Mouse (Mus musculus) small intestine, adult 2 months (tissue): ENCODE data around the gene Ltb. TPM values are rescaled to one million over a fixed set of nuclear protein-coding genes. Genes with fewer than 3 reads are reported as not detected.

Experiments used
- H3K27ac ChIP-seq: fragments of 200-500 bp; 2 replicates; pipeline ENCODE4 v1.5.1; 2012; ENCODE audit warnings: low read depth, low read length, control low read depth, inconsistent platforms; ENCODE audit not compliant: insufficient read depth
- H3K27me3 ChIP-seq: fragments of 200-500 bp; 2 replicates; pipeline ENCODE4 v1.6.1; 2012; ENCODE audit warnings: mild to moderate bottlenecking, moderate library complexity, low read length, inconsistent platforms; ENCODE audit not compliant: control insufficient read depth, insufficient read depth
- H3K36me3 ChIP-seq: fragments of 200-500 bp; 2 replicates; pipeline ENCODE4 v1.6.1; 2012; ENCODE audit warnings: mild to moderate bottlenecking, low read length, control low read depth, inconsistent platforms; ENCODE audit not compliant: control insufficient read depth, insufficient read depth
- H3K4me1 ChIP-seq: fragments of 200-500 bp; 2 replicates; pipeline ENCODE4 v1.6.1; 2012; ENCODE audit warnings: low read length, inconsistent platforms, mixed read lengths; ENCODE audit not compliant: control insufficient read depth, insufficient read depth, insufficient read length
- H3K4me3 ChIP-seq: fragments of 200-500 bp; 2 replicates; pipeline ENCODE4 v1.5.1; 2012; ENCODE audit warnings: low read depth, mild to moderate bottlenecking, control low read depth, inconsistent platforms, low read length, moderate library complexity
- CTCF ChIP-seq: fragments of 200-500 bp; IDR thresholded peaks from 2 replicates; pipeline ENCODE4 v1.5.1; 2012; ENCODE audit warnings: low read depth, mild to moderate bottlenecking, control low read depth, inconsistent platforms, low read length, moderate library complexity, mixed read lengths; ENCODE audit not compliant: insufficient replicate concordance, insufficient read length; ENCODE audit errors: extremely low read depth
- POLR2A ChIP-seq: fragments of 200-500 bp; IDR thresholded peaks from 2 replicates; pipeline ENCODE4 v1.6.1; 2012; ENCODE audit warnings: low read depth, mild to moderate bottlenecking, control low read depth, inconsistent platforms, low read length, moderate library complexity
- WGBS: fragments of 180-500 bp; shearing (Covaris S2); methylation state at CpG from one replicate; pipeline ENCODE4 v1.1.7; 2018; 5-methylcytosine and 5-hydroxymethylcytosine counted together
- polyA plus RNA-seq: library from polyadenylated mRNA; depleted of rRNA; stranded (reverse); fragments of >200 nt; gene quantifications from 2 replicates; pipeline ENCODE4 v1.2.3, GENCODE M21; 2012; rRNA removed

Gene Ltb
- polyA plus RNA-seq: 26.2 and 32.9 TPM in 2 replicates

- H3K36me3 ChIP-seq: no peaks in the 10 kb centered on the region
- H3K27ac ChIP-seq: peak within 1 kb of the TSS; percentile 46
- peak within 1 kb of the TSS; percentile 77 for H3K4me3 ChIP-seq
- H3K4me1 ChIP-seq: peaks cover 10% of the 10 kb centered on the region
- 52% methylated on average over 28 of the region's 28 CpGs for WGBS
- TF ChIP-seq POLR2A: no peak
- TF ChIP-seq CTCF: no peak
- H3K27me3 ChIP-seq: no peaks in the 10 kb centered on the region
Measured at GRCm38 (mm10) chr17:35193881-35194843, at the start of gene Ltb. Ltb (plus strand) TSS chr17:35194439.

- no peak overlapping the region for H3K27ac ChIP-seq
- no peaks in the 10 kb centered on the region for H3K27me3 ChIP-seq
- WGBS: 80% methylated on average over 5 of the region's 5 CpGs
- H3K36me3 ChIP-seq: peaks cover 90% of the 10 kb centered on the region
- no peak overlapping the region for H3K4me3 ChIP-seq
- TF ChIP-seq CTCF (no peak), POLR2A (no peak)
- H3K4me1 ChIP-seq: no peaks in the 10 kb centered on the region
Measured at GRCm38 (mm10) chr17:35146139-35146538, 48.1 kb upstream of the Ltb start.

- TF ChIP-seq POLR2A (no peak), CTCF (no peak)
- Histone ChIP-seq H3K27me3 (no peaks in the 10 kb centered on the region), H3K36me3 (peaks cover 89% of the 10 kb centered on the region), H3K4me1 (no peaks in the 10 kb centered on the region), H3K4me3 (no peak overlapping the region), H3K27ac (no peak overlapping the region)
- 54% methylated on average over 3 of the region's 3 CpGs for WGBS
Measured at GRCm38 (mm10) chr17:35147348-35147747, 46.9 kb upstream of the Ltb start.

GRCm38 (mm10) chr17:35147922-35148639 lies 46.2 kb upstream of the Ltb start:
- Histone ChIP-seq H3K4me3 (no peak overlapping the region), H3K36me3 (peaks cover 89% of the 10 kb centered on the region), H3K27me3 (no peaks in the 10 kb centered on the region), H3K27ac (no peak overlapping the region), H3K4me1 (no peaks in the 10 kb centered on the region)
- TF ChIP-seq POLR2A (no peak), CTCF (no peak)
- 62% methylated on average over 5 of the region's 5 CpGs for WGBS

- peaks cover 91% of the 10 kb centered on the region for H3K36me3 ChIP-seq
Measured at GRCm38 (mm10) chr17:35152121-35152520, 42.1 kb upstream of the Ltb start.

DNA sequence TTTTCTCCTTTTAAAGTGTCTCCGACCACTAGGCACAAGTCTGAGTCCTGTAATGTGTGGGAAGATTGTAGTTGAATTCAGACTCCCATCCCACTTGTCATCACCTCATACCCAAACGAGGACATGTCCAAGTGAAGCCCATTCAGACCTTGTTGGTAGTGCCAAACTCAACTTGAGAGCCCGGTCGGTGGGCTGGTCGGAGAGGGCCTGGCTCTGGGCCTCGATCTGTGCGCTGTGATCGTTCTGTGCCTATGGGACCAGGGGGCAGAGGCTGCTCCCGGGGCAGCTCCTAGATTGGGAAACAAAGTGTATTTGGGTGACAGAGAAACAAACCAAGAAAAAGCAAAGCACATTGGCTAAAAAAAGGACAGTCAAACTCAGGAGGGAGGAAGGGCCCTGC lies 41.2 kb upstream of the Ltb start:
- H3K27me3 ChIP-seq: no peaks in the 10 kb centered on the region
- 88% methylated on average over 9 of the region's 9 CpGs for WGBS
- H3K27ac ChIP-seq: no peak overlapping the region
- no peak overlapping the region for H3K4me3 ChIP-seq
- TF ChIP-seq CTCF: no peak
- TF ChIP-seq POLR2A: no peak
- peaks cover 94% of the 10 kb centered on the region for H3K36me3 ChIP-seq
- no peaks in the 10 kb centered on the region for H3K4me1 ChIP-seq

More at GRCm38 (mm10) chr17:35152121-35152520, 42.1 kb upstream of the Ltb start:
- Histone ChIP-seq H3K4me1 (no peaks in the 10 kb centered on the region), H3K4me3 (no peak overlapping the region), H3K27ac (no peak overlapping the region), H3K27me3 (no peaks in the 10 kb centered on the region)
- WGBS: 76% methylated on average over 4 of the region's 4 CpGs
- no peak for TF ChIP-seq CTCF
- no peak for TF ChIP-seq POLR2A

GRCm38 (mm10) chr17:35153931-35154330 lies 40.3 kb upstream of the Ltb start:
- H3K4me1 ChIP-seq: no peaks in the 10 kb centered on the region
- H3K27me3 ChIP-seq: no peaks in the 10 kb centered on the region
- no peak overlapping the region for H3K4me3 ChIP-seq
- TF ChIP-seq POLR2A (no peak), CTCF (no peak)
- WGBS: 79% methylated on average over 4 of the region's 4 CpGs
- H3K36me3 ChIP-seq: peaks cover 96% of the 10 kb centered on the region
- no peak overlapping the region for H3K27ac ChIP-seq
